Comparison of ENCODE assay signal across 24 mouse cellular contexts in the genomic region with DNA sequence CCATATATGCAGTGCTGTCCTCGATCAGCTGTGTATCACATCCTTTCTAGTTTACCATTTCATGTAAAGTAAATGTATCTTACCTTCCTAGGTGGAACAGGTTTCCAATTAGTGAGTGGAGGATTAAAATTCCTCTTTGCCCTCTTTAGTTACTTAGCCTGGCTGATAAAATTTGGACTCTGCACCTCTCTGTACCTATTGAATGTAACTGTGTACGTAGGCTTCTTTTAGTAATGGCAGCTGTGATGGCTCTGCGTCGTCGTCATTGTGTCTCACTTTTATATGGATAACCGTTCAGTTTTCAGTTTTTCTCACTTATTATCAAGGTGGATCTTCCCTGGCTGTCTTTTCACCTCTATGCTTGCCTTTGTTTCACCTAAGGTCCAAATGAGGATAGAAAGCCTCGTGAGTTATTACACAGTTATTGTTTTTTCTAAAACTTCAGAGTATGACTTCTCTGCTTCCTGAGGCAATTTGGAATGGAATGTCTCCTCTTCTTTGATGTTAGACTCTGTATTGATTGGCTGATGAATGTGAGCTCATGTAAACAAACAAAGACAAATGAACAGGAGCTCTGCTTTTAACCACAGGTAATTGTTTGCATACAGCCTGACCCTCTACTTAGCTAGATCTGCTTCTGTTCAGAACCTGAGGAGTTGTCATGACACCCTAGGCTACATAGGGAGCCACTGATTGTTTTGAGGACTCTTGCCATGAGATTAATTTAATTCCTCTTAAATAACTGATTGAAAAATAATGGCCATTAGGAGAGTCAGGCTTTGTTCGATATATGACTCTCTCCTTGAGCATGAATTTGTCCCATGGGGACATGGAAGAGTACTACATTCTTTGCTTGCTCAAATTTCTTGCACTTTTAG.
"Had no signal": no experiment of that assay in that cellular context is flagged by ENCODE, and none has a peak within 500 bp of the region (broad histone marks: within the 10 kb centered on the region; RNA-seq: fewer than 3 reads in every experiment).

No protein-coding gene starts in this region.

- H3K9me3 ChIP-seq: heart, embryonic 13.5 days; heart, embryonic 15.5 days; hindbrain, embryonic 13.5 days; hindbrain, embryonic 15.5 days; kidney, embryonic 15.5 days had no signal

- H3K27me3 ChIP-seq: heart, embryonic 13.5 days; heart, embryonic 15.5 days; hindbrain, embryonic 13.5 days; hindbrain, embryonic 15.5 days; kidney, embryonic 15.5 days had no signal

- H3K9ac ChIP-seq: forebrain, postnatal 0 days; heart, embryonic 13.5 days; heart, embryonic 15.5 days; hindbrain, embryonic 13.5 days; hindbrain, embryonic 15.5 days; kidney, embryonic 15.5 days had no signal

- H3K4me3 ChIP-seq: heart, adult 2 months; heart, embryonic 13.5 days; heart, embryonic 15.5 days; hindbrain, embryonic 13.5 days; hindbrain, embryonic 15.5 days; kidney, embryonic 15.5 days had no signal

- H3K36me3 ChIP-seq: heart, embryonic 15.5 days; hindbrain, embryonic 13.5 days; hindbrain, embryonic 15.5 days; kidney, embryonic 15.5 days had no signal

- ATAC-seq: forebrain, postnatal 0 days; hindbrain, postnatal 0 days; intestine, embryonic 16.5 days had no signal

- H3K4me2 ChIP-seq: heart, embryonic 11.5 days; heart, embryonic 13.5 days; heart, embryonic 15.5 days; hindbrain, embryonic 13.5 days; hindbrain, embryonic 15.5 days; kidney, embryonic 15.5 days had no signal

- H3K4me1 ChIP-seq: heart, embryonic 13.5 days; heart, embryonic 15.5 days; hindbrain, embryonic 13.5 days; hindbrain, embryonic 15.5 days; kidney, embryonic 15.5 days had no signal

- H3K27ac ChIP-seq: heart, adult 2 months; heart, embryonic 13.5 days; heart, embryonic 15.5 days; hindbrain, embryonic 13.5 days; hindbrain, embryonic 15.5 days; hindbrain, postnatal 0 days; kidney, embryonic 15.5 days; kidney, postnatal 0 days had no signal

- DNase-seq: forebrain, postnatal 0 days; gastrocnemius, postnatal 14 days; gastrocnemius, postnatal 36 days; heart, adult 11 months; heart, adult 2 months; heart, postnatal 14 days; heart, postnatal 36 days; kidney, adult 11 months; kidney, adult 2 months; kidney, adult 9 months; kidney, postnatal 14 days; kidney, postnatal 36 days; layer of hippocampus, adult 9-11 months; layer of hippocampus, postnatal 36 days; left cerebral cortex, postnatal 4 days had no signal
